Mouse (Mus musculus) c-Kit-positive CD71-positive TER-119-negative erythroid progenitor cells, embryonic 14.5 days (primary cell): Measurements from ENCODE around the gene Olfr311.
"Not testable (repeated sequence)": the region's sequence is repeated elsewhere in the genome, so short reads cannot be mapped to it uniquely, and the experiment has no call there.

ENCODE experiments used
- DNase-seq: peaks from one replicate; pipeline ENCODE4 v3.0.0-alpha.2; 2013; ENCODE audit warnings: low read depth

Olfr311 gene

GRCm38 (mm10) chr11:58838951-58839350 lies at the start of gene Olfr311:
Gene Olfr311 (plus strand): TSS chr11:58839251.
- not testable (repeated sequence) for DNase-seq

GRCm38 (mm10) chr11:58789532-58789931 lies 49.5 kb upstream of the Olfr311 start:
- no peak for DNase-seq

GRCm38 (mm10) chr11:58790053-58790452 lies 49.0 kb upstream of the Olfr311 start:
- no peak for DNase-seq

GRCm38 (mm10) chr11:58790646-58791045 lies 48.4 kb upstream of the Olfr311 start:
- DNase-seq: no peak

GRCm38 (mm10) chr11:58795856-58796255 lies 43.2 kb upstream of the Olfr311 start:
- DNase-seq: no peak

GRCm38 (mm10) chr11:58796850-58797249 lies 42.2 kb upstream of the Olfr311 start:
- no peak for DNase-seq

GRCm38 (mm10) chr11:58799747-58800146 lies 39.3 kb upstream of the Olfr311 start:
- DNase-seq: no peak

GRCm38 (mm10) chr11:58801558-58802228 lies 37.4 kb upstream of the Olfr311 start, which contains the start of gene Fam183b:
Gene Fam183b (minus strand): TSS chr11:58801960.
- no peak for DNase-seq

GRCm38 (mm10) chr11:58803871-58804270 lies 35.2 kb upstream of the Olfr311 start:
- no peak for DNase-seq

- no peak for DNase-seq
Observed at GRCm38 (mm10) chr11:58804393-58804792, 34.7 kb upstream of the Olfr311 start.

- no peak for DNase-seq
Observed at GRCm38 (mm10) chr11:58812001-58812400, 27.1 kb upstream of the Olfr311 start.

GRCm38 (mm10) chr11:58814700-58815099 lies 24.4 kb upstream of the Olfr311 start, which contains the start of gene Olfr313:
Gene Olfr313 (plus strand): TSS chr11:58815000.
- DNase-seq: not testable (repeated sequence)

- no peak for DNase-seq
Observed at GRCm38 (mm10) chr11:58815676-58816075, 23.4 kb upstream of the Olfr311 start.

GRCm38 (mm10) chr11:58828937-58829336 lies 10.1 kb upstream of the Olfr311 start, which contains the start of gene Olfr312:
Gene Olfr312 (plus strand): TSS chr11:58829237.
- not testable (repeated sequence) for DNase-seq

- DNase-seq: no peak
Observed at GRCm38 (mm10) chr11:58829764-58830163, 9.3 kb upstream of the Olfr311 start.

- not testable (repeated sequence) for DNase-seq
Observed at GRCm38 (mm10) chr11:58832541-58832940, 6.5 kb upstream of the Olfr311 start.

GRCm38 (mm10) chr11:58846919-58847461 lies 7.9 kb downstream of the Olfr311 start, which contains the start of gene Gm12258:
Gene Gm12258 (plus strand): TSS chr11:58847158.
- peak; percentile 100 for DNase-seq

- DNase-seq: no peak
Observed at GRCm38 (mm10) chr11:58847636-58848035, 8.6 kb downstream of the Olfr311 start.

GRCm38 (mm10) chr11:58849731-58850130 lies 10.7 kb downstream of the Olfr311 start:
- no peak for DNase-seq

- no peak for DNase-seq
Observed at GRCm38 (mm10) chr11:58860744-58861143, 21.7 kb downstream of the Olfr311 start.

- peak; percentile 79 for DNase-seq
Observed at GRCm38 (mm10) chr11:58867039-58867953, 28.2 kb downstream of the Olfr311 start, which contains the start of gene 2810021J22Rik. Gene 2810021J22Rik (plus strand): TSS chr11:58867216.

GRCm38 (mm10) chr11:58867954-58868330 lies 28.9 kb downstream of the Olfr311 start:
- DNase-seq: no peak
